Mouse (Mus musculus) heart, postnatal 10 days (tissue): Measurements from ENCODE around the gene Nipsnap1. TPM values are rescaled to one million over a fixed set of nuclear protein-coding genes. Genes with fewer than 3 reads are reported as not detected.

Experiments
- DNase-seq, 2 experiments: peaks; one replicate each; pipeline ENCODE4 v3.0.0; 2021
- intact Hi-C: fragments of 180-260 bp; cut with DNase I; formaldehyde crosslinking; loops from one replicate; pipeline ENCODE4 v1.15.1; 2025
- total RNA-seq, 2 experiments: library from RNA; stranded (reverse); gene quantifications; 2 replicates each; pipeline ENCODE4 v1.2.3; 2021

Gene Nipsnap1
- total RNA-seq, result 1 to 10 TPM; 2.5 to 2.6 TPM

GRCm38 (mm10) chr11:4873755-4874475 lies at the start of gene Nipsnap1:
TSS of gene Nipsnap1 (plus strand) at chr11:4873951.
- intact Hi-C loops, result no loop called here
- peak; percentile 39 to 60 for DNase-seq

- no peak for DNase-seq
- intact Hi-C loops, result no loop called here
Observed at GRCm38 (mm10) chr11:4826152-4826778, 47.5 kb upstream of the Nipsnap1 start.

- no peak for DNase-seq
- intact Hi-C loops, result no loop called here
Observed at GRCm38 (mm10) chr11:4827340-4827739, 46.4 kb upstream of the Nipsnap1 start.

- no peak for DNase-seq
- intact Hi-C loops, result no loop called here
Observed at GRCm38 (mm10) chr11:4827916-4828315, 45.8 kb upstream of the Nipsnap1 start.

- intact Hi-C loops, result no loop called here
- DNase-seq, result no peak
Observed at GRCm38 (mm10) chr11:4831066-4831465, 42.7 kb upstream of the Nipsnap1 start.

- no peak for DNase-seq
- intact Hi-C loops, result no loop called here
Observed at GRCm38 (mm10) chr11:4833295-4833939, 40.3 kb upstream of the Nipsnap1 start.

GRCm38 (mm10) chr11:4835436-4835835 lies 38.3 kb upstream of the Nipsnap1 start:
- intact Hi-C loops, result loop anchor here (5.0 kb wide), 1 partner anchor 398 kb away; no protein-coding TSS in a partner anchor
- DNase-seq, result no peak

GRCm38 (mm10) chr11:4836755-4837154 lies 37.0 kb upstream of the Nipsnap1 start:
- intact Hi-C loops, result loop anchor here (5.0 kb wide), 1 partner anchor 399 kb away; no protein-coding TSS in a partner anchor
- DNase-seq, result peak; percentile 54 to 69

GRCm38 (mm10) chr11:4837342-4837741 lies 36.4 kb upstream of the Nipsnap1 start:
- intact Hi-C loops, result loop anchor here (5.0 kb wide), 1 partner anchor 400 kb away; no protein-coding TSS in a partner anchor
- no peak for DNase-seq

GRCm38 (mm10) chr11:4838235-4838634 lies 35.5 kb upstream of the Nipsnap1 start:
- no peak for DNase-seq
- intact Hi-C loops, result loop anchor here (5.0 kb wide), 1 partner anchor 401 kb away; no protein-coding TSS in a partner anchor

- DNase-seq, result no peak
- intact Hi-C loops, result no loop called here
Observed at GRCm38 (mm10) chr11:4840942-4841526, 32.7 kb upstream of the Nipsnap1 start.

GRCm38 (mm10) chr11:4848483-4849248 lies 25.1 kb upstream of the Nipsnap1 start:
- intact Hi-C loops, result loop anchor here (2.0 kb wide), 1 partner anchor 18 kb away; no protein-coding TSS in a partner anchor
- peak; percentile 56 to 66 for DNase-seq

GRCm38 (mm10) chr11:4849258-4849943 lies 24.4 kb upstream of the Nipsnap1 start, which contains the start of gene Nf2:
TSS of gene Nf2 (minus strand) at chr11:4849536.
- peak; percentile 99 for DNase-seq
- intact Hi-C loops, result loop anchor here (2.0 kb wide), 1 partner anchor 17 kb away; no protein-coding TSS in a partner anchor

- intact Hi-C loops, result no loop called here
- no peak for DNase-seq
Observed at GRCm38 (mm10) chr11:4850404-4850803, 23.3 kb upstream of the Nipsnap1 start.

GRCm38 (mm10) chr11:4853021-4853420 lies 20.7 kb upstream of the Nipsnap1 start:
- no peak for DNase-seq
- intact Hi-C loops, result no loop called here

GRCm38 (mm10) chr11:4854181-4854580 lies 19.6 kb upstream of the Nipsnap1 start:
- no peak for DNase-seq
- intact Hi-C loops, result no loop called here

GRCm38 (mm10) chr11:4858416-4858815 lies 15.3 kb upstream of the Nipsnap1 start:
- intact Hi-C loops, result no loop called here
- DNase-seq, result no peak

- intact Hi-C loops, result no loop called here
- DNase-seq, result no peak
Observed at GRCm38 (mm10) chr11:4860986-4861385, 12.8 kb upstream of the Nipsnap1 start.

GRCm38 (mm10) chr11:4861816-4862604 lies 11.7 kb upstream of the Nipsnap1 start:
- intact Hi-C loops, result no loop called here
- no peak for DNase-seq
